Mouse (Mus musculus) lung, postnatal 4 days (tissue): ENCODE results near the gene Trp73.

ENCODE experiments used
- DNase-seq, 2 experiments: peaks; one replicate each; pipeline ENCODE4 v3.0.0; 2021

The Trp73 gene

GRCm38 (mm10) chr4:154026441-154026761 lies 113.6 kb downstream of the Trp73 start:
- DNase-seq, result no peak

DNA sequence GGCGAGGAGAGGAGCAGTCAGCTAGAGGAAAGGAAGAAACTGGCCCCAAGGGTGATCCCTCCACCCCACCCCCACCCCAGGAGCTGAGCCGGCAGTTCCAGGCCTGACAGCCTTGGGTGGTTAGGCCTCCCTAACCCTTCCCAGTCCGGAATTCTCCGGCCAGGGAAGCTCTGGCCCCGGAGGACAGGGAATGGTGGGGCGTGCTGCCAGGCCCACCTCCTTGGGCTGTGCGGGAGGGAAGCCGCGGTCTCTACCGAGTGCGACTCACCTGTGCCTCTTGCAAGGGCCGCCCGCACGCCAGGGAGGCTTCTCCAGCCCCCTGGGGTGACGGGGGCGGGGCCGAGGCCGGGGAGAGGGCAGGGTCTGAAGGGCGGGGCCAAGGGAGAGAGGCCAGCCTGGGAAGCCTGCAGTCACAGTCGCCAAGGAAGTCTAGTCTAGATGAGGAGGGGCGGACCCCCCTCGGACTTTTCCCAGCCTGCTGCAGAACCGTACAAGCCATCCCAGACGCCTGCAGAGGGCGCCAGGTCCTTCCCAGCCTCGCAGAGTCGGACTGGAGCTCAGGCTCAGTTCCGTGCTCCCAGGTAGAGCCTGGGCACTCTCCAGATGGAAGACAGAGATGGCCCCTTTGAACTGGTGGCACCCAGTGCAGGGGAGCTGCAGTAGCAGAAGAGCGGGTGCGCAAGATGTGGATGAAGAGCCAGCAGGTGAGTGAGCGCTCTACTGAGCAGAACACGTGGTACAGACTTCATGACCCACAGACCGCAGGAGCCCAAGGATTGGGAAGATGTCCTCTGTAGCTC lies 114.2 kb downstream of the Trp73 start, which contains the start of gene Smim1:
Gene Smim1 (minus strand): TSS at position 590 of the 800 bp plus-strand sequence.
- DNase-seq, result peak; percentile 85 to 92

- no peak for DNase-seq
Observed at GRCm38 (mm10) chr4:154024729-154025521, 115.1 kb downstream of the Trp73 start.

GRCm38 (mm10) chr4:154023754-154024601 lies 116.0 kb downstream of the Trp73 start:
- no peak for DNase-seq

DNA sequence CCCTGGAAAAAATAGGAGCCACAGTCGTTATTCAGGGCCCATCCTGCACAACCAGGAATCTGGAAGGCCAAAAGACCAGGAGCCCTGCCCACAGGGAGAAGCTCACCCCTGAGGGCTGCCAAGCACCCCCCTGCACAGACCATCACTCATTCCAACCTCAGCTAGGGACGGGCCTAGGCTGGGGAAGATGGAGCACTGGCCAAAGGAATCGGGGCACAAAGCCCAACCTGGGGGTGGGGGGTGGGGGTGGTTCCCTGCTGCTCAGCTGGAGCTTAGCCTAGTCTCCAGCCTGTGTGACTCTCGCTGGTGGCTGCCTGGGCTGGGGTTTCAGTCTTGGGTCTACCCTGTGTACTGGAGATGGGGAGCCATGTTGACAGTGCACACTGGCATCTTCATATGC lies 117.2 kb downstream of the Trp73 start:
- DNase-seq, result no peak

DNA sequence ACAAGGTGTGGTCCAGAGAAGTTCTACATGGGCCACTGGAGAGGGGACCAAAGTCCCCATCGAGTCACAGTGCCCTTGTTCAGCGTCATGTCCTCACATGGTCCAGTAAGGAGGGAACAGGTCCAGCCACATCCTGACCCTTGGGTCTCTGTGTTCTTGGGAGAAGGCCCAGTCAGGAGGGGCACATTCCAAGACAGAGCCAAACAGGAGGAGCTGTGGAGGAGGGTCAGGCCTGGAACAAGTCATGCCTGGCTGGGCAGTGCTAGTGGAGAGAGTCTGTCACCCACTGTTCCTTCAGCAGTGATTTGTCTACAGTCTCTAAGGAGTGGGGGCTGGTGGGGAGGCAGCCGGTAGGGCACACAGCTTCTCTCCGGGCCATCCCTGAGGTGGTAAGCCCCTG lies 117.6 kb downstream of the Trp73 start:
- DNase-seq, result peak; percentile 58 to 82

GRCm38 (mm10) chr4:154021432-154021831 lies 118.6 kb downstream of the Trp73 start:
- DNase-seq, result no peak

DNA sequence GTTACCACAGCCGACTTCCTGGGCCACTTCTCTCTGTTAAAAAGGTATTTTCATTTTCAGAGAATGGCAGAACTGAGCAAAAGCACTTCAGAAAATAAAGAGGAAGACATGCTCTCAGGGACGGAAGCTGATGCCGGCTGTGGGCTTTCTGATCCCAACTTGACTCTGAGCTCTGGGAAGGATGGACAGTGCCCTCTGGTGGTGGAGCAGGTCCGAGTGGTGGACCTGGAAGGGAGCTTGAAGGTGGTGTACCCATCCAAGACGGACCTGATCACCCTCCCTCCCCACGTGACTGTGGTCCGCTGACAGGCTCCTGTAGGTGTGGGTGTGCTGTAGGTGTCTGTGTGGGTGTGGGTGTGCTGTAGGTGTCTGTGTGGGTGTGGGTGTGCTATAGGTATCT lies 120.4 kb downstream of the Trp73 start:
- DNase-seq, result peak; percentile 57 to 64

- no peak for DNase-seq
Observed at GRCm38 (mm10) chr4:154015476-154015875, 124.5 kb downstream of the Trp73 start.

DNA sequence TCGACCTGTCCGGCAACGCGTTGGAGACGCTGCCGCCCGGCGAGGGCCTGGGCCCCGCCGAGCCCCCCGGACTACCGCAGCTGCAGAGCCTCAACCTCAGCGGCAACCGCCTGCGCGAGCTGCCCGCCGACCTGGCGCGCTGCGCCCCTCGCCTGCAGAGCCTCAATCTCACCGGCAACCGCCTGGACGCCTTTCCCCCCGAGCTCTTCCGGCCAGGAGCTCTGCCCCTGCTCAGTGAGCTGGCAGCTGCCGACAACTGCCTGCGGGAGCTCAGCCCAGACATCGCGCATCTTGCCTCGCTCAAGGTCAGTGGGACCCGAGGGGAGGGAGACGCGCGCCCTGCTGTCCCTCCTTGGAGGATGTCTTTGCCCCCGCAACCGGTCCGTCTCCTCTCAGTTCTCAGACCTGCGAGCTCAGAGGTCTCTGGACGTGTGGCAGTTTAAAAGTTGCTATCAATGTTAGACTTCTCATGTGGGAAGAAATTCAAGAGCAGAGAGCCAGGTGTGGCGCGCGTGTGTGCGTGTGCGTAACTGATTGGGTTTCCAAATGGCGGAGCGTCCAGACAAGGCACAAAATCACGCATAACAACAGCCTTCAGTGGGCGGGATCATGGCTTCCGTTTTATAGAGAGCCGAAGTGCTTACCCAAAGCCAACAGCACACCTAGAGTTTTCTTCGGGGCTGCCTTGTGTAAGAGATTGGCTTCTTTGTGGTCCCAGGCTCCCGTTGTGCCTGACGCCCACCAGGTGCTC lies 127.7 kb downstream of the Trp73 start:
- peak; percentile 26 to 43 for DNase-seq

GRCm38 (mm10) chr4:154011646-154012089 lies 128.3 kb downstream of the Trp73 start, which contains the start of gene Lrrc47:
Lrrc47 (plus strand) TSS chr4:154011731.
- peak; percentile 88 to 90 for DNase-seq

- no peak for DNase-seq
Observed at GRCm38 (mm10) chr4:154010907-154011645, 128.9 kb downstream of the Trp73 start.

GRCm38 (mm10) chr4:154007759-154008158 lies 132.2 kb downstream of the Trp73 start:
- DNase-seq, result peak; percentile 56 to 73

DNA sequence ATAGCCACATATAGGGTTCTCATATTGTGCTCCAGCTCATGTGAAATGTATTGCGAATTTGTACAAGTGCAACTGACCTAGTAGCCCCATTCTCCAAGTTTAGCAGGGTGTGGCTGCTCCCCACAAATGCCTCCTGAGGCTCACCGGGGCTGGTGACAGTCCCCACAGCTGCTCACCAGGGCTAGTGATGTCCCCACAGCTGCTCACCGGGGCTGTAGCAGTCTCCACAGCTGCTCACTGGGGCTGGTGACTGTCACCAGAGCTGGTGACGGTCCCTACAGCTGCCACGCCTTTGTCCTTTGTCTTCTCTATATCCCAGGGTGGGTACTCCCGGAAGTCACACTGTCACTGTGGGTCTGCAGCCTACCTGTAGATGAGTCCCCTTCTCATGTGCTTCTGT lies 133.7 kb downstream of the Trp73 start:
- no peak for DNase-seq
